Comparison of ENCODE assay signal across 17 mouse cellular contexts in the genomic region with DNA sequence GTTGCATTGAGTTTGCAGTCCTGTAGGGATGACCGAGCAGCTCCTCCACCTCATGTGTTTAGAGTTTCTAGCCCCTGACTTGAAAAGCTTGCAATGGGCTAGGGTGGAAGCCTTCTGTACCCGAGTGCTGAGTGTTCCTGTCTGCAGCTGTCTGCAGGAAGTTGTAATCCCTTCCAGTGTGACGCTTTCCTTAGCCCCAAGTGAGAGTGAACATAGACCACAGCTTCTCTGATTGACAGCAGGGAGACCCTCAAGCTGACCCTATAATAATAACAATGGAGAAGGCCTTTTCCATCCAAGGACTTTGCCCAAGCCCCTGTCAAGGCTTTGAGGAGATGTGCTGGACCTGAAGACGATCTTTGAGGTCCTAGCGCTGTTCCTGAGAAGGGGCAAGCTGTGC.
"Had no signal": no experiment of that assay in that cellular context is flagged by ENCODE, and none has a peak within 500 bp of the region (broad histone marks: within the 10 kb centered on the region; RNA-seq: fewer than 3 reads in every experiment).

No protein-coding gene starts in this region.

- H3K9me3 ChIP-seq: liver, embryonic 13.5 days; liver, embryonic 15.5 days; lung, embryonic 15.5 days; megakaryocyte, embryonic 14.5 days; neural tube, embryonic 12.5 days; stomach, embryonic 15.5 days had no signal

- H3K27me3 ChIP-seq: liver, embryonic 13.5 days; liver, embryonic 15.5 days; lung, embryonic 15.5 days; megakaryocyte, embryonic 14.5 days; neural tube, embryonic 12.5 days; stomach, embryonic 15.5 days had no signal

- ATAC-seq: liver, postnatal 0 days; lung, postnatal 0 days had no signal

- H3K4me1 ChIP-seq: liver, embryonic 13.5 days; liver, embryonic 15.5 days; lung, embryonic 15.5 days; neural tube, embryonic 12.5 days; stomach, embryonic 15.5 days had no signal

- H3K9ac ChIP-seq: liver, embryonic 13.5 days; liver, embryonic 15.5 days; liver, postnatal 0 days; lung, embryonic 15.5 days; neural tube, embryonic 12.5 days; stomach, embryonic 15.5 days had no signal

- H3K4me2 ChIP-seq: liver, embryonic 13.5 days; liver, embryonic 15.5 days; lung, embryonic 15.5 days; neural tube, embryonic 12.5 days; stomach, embryonic 15.5 days had no signal

- H3K27ac ChIP-seq: liver, embryonic 13.5 days; liver, embryonic 15.5 days; lung, embryonic 15.5 days; macrophage; neural tube, embryonic 12.5 days; stomach, embryonic 15.5 days; stomach, postnatal 0 days had no signal

- H3K4me3 ChIP-seq: liver, embryonic 13.5 days; liver, embryonic 15.5 days; lung, embryonic 15.5 days; megakaryocyte, embryonic 14.5 days; neural tube, embryonic 12.5 days; stomach, embryonic 15.5 days had no signal

- DNase-seq: liver, embryonic 13.5 days; liver, postnatal 0 days; lung, adult 2 months; lung, postnatal 14 days; lung, postnatal 36 days; right cerebral cortex, postnatal 14 days; thymus, adult 2 months; thymus, postnatal 14 days; thymus, postnatal 36 days had no signal
